Mouse (Mus musculus) hindbrain, embryonic 14.5 days (tissue): ENCODE data around the gene Olfr750. TPM values are rescaled to one million over a fixed set of nuclear protein-coding genes. Genes with fewer than 3 reads are reported as not detected.

Experiments
- ATAC-seq: fragments of 200-750 bp; cut with Nextera tagmentation; 2 replicates; pipeline ENCODE4 v1.8.0; 2017; ENCODE audit warnings: moderate number of reproducible peaks, mild to moderate bottlenecking, moderate TSS enrichment, moderate library complexity; ENCODE audit not compliant: low FRiP score
- DNase-seq: peaks from one replicate; pipeline ENCODE4 v3.0.0-alpha.2; 2015; ENCODE audit warnings: low spot score
- H3K27ac ChIP-seq: fragments of 300-500 bp; sonication (generic); 2 replicates; pipeline ENCODE4 v1.5.1; 2014; ENCODE audit warnings: mild to moderate bottlenecking, moderate library complexity
- H3K27me3 ChIP-seq: fragments of 300-500 bp; sonication (generic); 2 replicates; pipeline ENCODE4 v1.6.1; 2014; ENCODE audit warnings: mild to moderate bottlenecking, low read length, mixed read lengths; ENCODE audit not compliant: control insufficient read depth, insufficient read depth
- H3K36me3 ChIP-seq: fragments of 300-500 bp; sonication (generic); replicated peaks from 2 replicates; pipeline ENCODE4 v1.6.1; 2014; ENCODE audit not compliant: control insufficient read depth, insufficient read depth
- H3K4me1 ChIP-seq: fragments of 300-500 bp; sonication (generic); replicated peaks from 2 replicates; pipeline ENCODE4 v1.6.1; 2014; ENCODE audit warnings: antibody characterized with exemption, low read length, mixed read lengths; ENCODE audit not compliant: control insufficient read depth, insufficient read depth
- H3K4me2 ChIP-seq: fragments of 300-500 bp; sonication (generic); replicated peaks from 2 replicates; pipeline ENCODE4 v1.6.1; 2014; ENCODE audit warnings: mild to moderate bottlenecking, moderate library complexity
- H3K4me3 ChIP-seq: fragments of 300-500 bp; sonication (generic); replicated peaks from 2 replicates; pipeline ENCODE4 v1.5.1; 2014; ENCODE audit warnings: mild to moderate bottlenecking, low read length
- H3K9ac ChIP-seq: fragments of 300-500 bp; sonication (generic); 2 replicates; pipeline ENCODE4 v1.6.1; 2014
- H3K9me3 ChIP-seq: fragments of 300-500 bp; sonication (generic); 2 replicates; pipeline ENCODE4 v1.6.1; 2016; ENCODE audit warnings: low read length; ENCODE audit not compliant: control insufficient read depth
- WGBS: fragments of 180-500 bp; shearing (Covaris S2); extraction: QIAGEN DNeasy Blood & Tissue Kit; methylation state at CpG from one replicate; pipeline ENCODE4 v1.1.7; 2014; 5-methylcytosine and 5-hydroxymethylcytosine counted together
- polyA plus RNA-seq: library from polyadenylated mRNA; unstranded; fragments of >200 nt; fragmentation: Nextera tagmentation; extraction: Ambion mirVana; gene quantifications from 2 replicates; pipeline ENCODE4 v1.2.1, GENCODE M21; 2014

The Olfr750 gene
- polyA plus RNA-seq, 1 experiment from 2014 or later = not detected

DNA sequence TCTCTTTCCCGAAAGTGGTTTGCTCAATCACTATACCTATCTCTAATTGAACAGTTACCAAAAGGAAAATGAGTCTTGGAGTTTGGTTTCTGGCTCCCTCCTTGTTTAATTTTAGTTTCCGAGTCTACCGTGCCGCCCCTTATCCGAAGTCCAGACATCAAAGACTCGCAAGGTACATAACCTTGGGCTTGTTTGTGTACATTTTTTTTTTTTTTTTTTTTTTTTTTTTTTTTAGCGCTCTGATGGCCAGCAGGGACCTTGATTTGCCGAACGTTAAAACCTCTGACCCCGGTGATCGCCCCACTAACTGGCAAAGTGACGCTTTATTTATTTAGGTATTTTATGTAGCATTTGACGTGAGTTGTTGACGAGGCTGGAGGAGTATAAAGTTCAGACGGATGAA lies 15.4 kb upstream of the Olfr750 start:
- H3K27me3 ChIP-seq = no peaks in the 10 kb centered on the region; the same call in 1 of the 2 replicates
- WGBS = under 1% methylated on average over 15 of the region's 15 CpGs
- peak overlapping the region; percentile 56 for H3K4me3 ChIP-seq
- ATAC-seq (no peak), DNase-seq (no peak)
- H3K36me3 ChIP-seq = no peaks in the 10 kb centered on the region
- peak overlapping the region; percentile 58 for H3K27ac ChIP-seq
- no peaks in the 10 kb centered on the region; the same call in none of the 2 replicates for H3K4me1 ChIP-seq
- peak overlapping the region; percentile 80 for H3K4me2 ChIP-seq
- H3K9ac ChIP-seq = peak overlapping the region; percentile 57
- H3K9me3 ChIP-seq = no peaks in the 10 kb centered on the region

GRCm38 (mm10) chr14:51088970-51089673 lies 14.9 kb upstream of the Olfr750 start:
- no peaks in the 10 kb centered on the region for H3K36me3 ChIP-seq
- ATAC-seq = peak; percentile 95
- H3K27ac ChIP-seq = peak overlapping the region; percentile 64
- no peaks in the 10 kb centered on the region; the same call in none of the 2 replicates for H3K4me1 ChIP-seq
- DNase-seq = peak; percentile 100
- H3K4me2 ChIP-seq = peak overlapping the region; percentile 80
- H3K4me3 ChIP-seq = peak overlapping the region; percentile 56
- H3K27me3 ChIP-seq = peaks cover 6% of the 10 kb centered on the region
- no peaks in the 10 kb centered on the region for H3K9me3 ChIP-seq
- under 1% methylated on average over 34 of the region's 34 CpGs for WGBS
- H3K9ac ChIP-seq = peak overlapping the region; percentile 57

DNA sequence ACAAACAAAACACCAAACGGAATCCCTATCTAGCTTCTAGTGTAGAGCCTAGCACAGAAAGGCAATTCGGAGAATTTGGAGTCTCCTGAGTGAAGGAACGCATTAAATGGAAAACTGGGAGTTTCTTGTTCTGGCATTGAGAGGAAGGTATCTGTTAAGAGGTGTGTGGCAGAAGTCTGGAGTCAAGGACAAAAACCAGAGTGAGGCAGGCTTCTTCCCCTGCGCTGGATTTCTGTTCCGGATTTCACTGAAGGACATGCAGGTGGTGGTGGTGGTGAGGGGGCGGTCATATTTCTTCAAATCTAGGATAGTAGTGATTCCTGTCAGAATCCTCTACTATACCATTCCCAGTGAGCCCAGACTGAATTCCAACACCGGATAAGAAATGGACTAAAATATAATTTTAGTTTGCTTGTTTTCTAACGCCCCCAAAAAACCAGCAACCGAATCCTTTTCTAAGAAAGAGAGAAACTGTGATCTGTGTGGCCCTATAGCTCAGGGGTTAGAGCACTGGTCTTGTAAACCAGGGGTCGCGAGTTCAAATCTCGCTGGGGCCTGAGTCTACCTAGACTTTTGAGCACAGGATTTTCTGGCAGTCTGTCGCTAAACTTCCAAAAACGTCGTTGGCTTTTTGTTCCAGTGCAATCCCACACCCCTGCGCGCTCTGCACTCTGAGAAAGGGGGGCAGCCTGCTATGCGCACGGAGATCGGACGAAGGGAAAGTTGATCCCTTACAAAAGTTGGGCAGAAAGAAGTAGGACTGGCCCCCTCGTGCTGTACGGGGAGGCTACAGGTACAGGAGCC lies 14.1 kb upstream of the Olfr750 start:
- ATAC-seq = peak; percentile 25
- under 1% methylated on average over 23 of the region's 23 CpGs for WGBS

DNA sequence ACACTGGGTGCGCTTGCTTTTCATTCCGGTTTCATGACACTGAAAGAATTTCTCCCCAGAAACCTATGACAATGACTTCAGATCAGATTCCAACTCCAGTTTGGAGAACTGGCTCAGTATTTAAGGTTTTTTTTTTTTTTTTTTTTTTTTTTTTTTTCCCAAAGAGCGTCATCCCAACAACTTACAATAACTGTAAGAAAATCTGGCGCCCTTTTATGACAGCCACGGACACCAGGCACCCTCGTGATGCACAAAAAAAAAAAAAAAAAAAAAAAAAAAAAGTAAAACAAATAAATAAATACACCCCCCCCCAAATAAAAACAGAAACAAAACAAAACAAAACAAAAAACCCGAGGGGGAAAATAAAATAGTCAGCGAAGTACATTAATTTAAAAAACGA lies 13.5 kb upstream of the Olfr750 start:
- Histone ChIP-seq H3K36me3 (no peaks in the 10 kb centered on the region), H3K4me3 (peak overlapping the region; percentile 56), H3K4me1 (no peaks in the 10 kb centered on the region; the same call in none of the 2 replicates), H3K27ac (no peak overlapping the region), H3K4me2 (peak overlapping the region; percentile 80), H3K9ac (peak overlapping the region; percentile 14; the same call in 1 of the 2 replicates), H3K27me3 (peaks cover 17% of the 10 kb centered on the region), H3K9me3 (no peaks in the 10 kb centered on the region)
- no peak for ATAC-seq
- 10% methylated on average over 9 of the region's 9 CpGs for WGBS
- no peak for DNase-seq

More for the DNA sequence above, 14.1 kb upstream of the Olfr750 start:
- H3K27me3 ChIP-seq = peaks cover 13% of the 10 kb centered on the region
- no peaks in the 10 kb centered on the region for H3K36me3 ChIP-seq
- H3K9ac ChIP-seq = peak overlapping the region; percentile 54
- DNase-seq = peak; percentile 88
- H3K9me3 ChIP-seq = no peaks in the 10 kb centered on the region
- H3K4me1 ChIP-seq = no peaks in the 10 kb centered on the region; the same call in none of the 2 replicates
- peak overlapping the region; percentile 64 for H3K27ac ChIP-seq
- peak overlapping the region; percentile 80 for H3K4me2 ChIP-seq
- peak overlapping the region; percentile 56 for H3K4me3 ChIP-seq

- Histone ChIP-seq H3K4me1 (no peaks in the 10 kb centered on the region; the same call in 1 of the 2 replicates), H3K36me3 (no peaks in the 10 kb centered on the region), H3K9me3 (no peaks in the 10 kb centered on the region), H3K4me2 (no peak overlapping the region), H3K27ac (no peak overlapping the region), H3K4me3 (no peak overlapping the region), H3K9ac (no peak overlapping the region), H3K27me3 (peaks cover 25% of the 10 kb centered on the region)
- ATAC-seq (no peak), DNase-seq (no peak)
- 76% methylated on average over 4 of the region's 4 CpGs for WGBS
These were observed 11.7 kb upstream of the Olfr750 start for GRCm38 (mm10) chr14:51085911-51086310.

GRCm38 (mm10) chr14:51085086-51085485 lies 10.9 kb upstream of the Olfr750 start:
- Histone ChIP-seq H3K4me2 (no peak overlapping the region), H3K36me3 (no peaks in the 10 kb centered on the region), H3K4me1 (no peaks in the 10 kb centered on the region; the same call in 1 of the 2 replicates), H3K9ac (no peak overlapping the region), H3K27ac (no peak overlapping the region), H3K4me3 (no peak overlapping the region), H3K9me3 (no peaks in the 10 kb centered on the region), H3K27me3 (peaks cover 27% of the 10 kb centered on the region)
- 96% methylated on average over 2 of the region's 2 CpGs for WGBS
- ATAC-seq (no peak), DNase-seq (no peak)

DNA sequence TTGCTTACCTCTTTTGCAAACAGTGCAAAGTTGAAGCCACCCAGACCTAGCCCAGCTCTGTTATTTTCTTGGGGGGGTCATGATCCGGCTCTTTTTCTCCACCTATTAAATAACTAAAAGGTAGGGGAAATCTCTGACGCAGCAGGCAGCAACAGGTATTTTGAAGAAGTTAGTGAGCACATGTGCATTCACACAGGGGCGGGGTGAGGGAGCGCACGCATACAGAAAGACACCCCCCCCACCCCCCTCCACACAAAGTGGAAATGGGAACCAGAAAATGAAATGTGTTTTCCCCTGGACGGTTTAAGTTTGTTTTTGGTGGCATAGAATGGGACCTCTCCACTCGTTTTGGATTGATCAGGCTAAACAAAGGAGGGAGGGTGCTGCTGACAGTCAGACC lies 9.6 kb upstream of the Olfr750 start:
- no peak for ATAC-seq
- H3K4me2 ChIP-seq = peak overlapping the region; percentile 77
- no peak overlapping the region for H3K27ac ChIP-seq
- peak overlapping the region; percentile 48 for H3K4me3 ChIP-seq
- H3K9ac ChIP-seq = no peak overlapping the region
- peaks cover 27% of the 10 kb centered on the region for H3K27me3 ChIP-seq
- H3K36me3 ChIP-seq = no peaks in the 10 kb centered on the region
- no peaks in the 10 kb centered on the region; the same call in 1 of the 2 replicates for H3K4me1 ChIP-seq
- no peak for DNase-seq
- WGBS = 14% methylated on average over 7 of the region's 7 CpGs
- H3K9me3 ChIP-seq = no peaks in the 10 kb centered on the region

- ATAC-seq (peak; percentile 73; the same call in 1 of the 2 replicates), DNase-seq (peak; percentile 67)
- Histone ChIP-seq H3K36me3 (no peaks in the 10 kb centered on the region), H3K9ac (peak overlapping the region; percentile 58), H3K4me2 (peak overlapping the region; percentile 77), H3K27me3 (peaks cover 27% of the 10 kb centered on the region), H3K9me3 (no peaks in the 10 kb centered on the region), H3K4me1 (no peaks in the 10 kb centered on the region), H3K27ac (no peak overlapping the region), H3K4me3 (peak overlapping the region; percentile 48)
- 3% methylated on average over 38 of the region's 40 CpGs for WGBS
These were observed 8.7 kb upstream of the Olfr750 start for GRCm38 (mm10) chr14:51082599-51083581.
